Mouse (Mus musculus) heart, embryonic 10.5 days (tissue): ENCODE measurements around the gene Dnajc30. TPM values are rescaled to one million over a fixed set of nuclear protein-coding genes. Genes with fewer than 3 reads are reported as not detected.

Source experiments
- DNase-seq: peaks from one replicate; pipeline ENCODE4 v3.0.0-alpha.2; 2017; ENCODE audit warnings: low spot score
- H3K27ac ChIP-seq: fragments of 300-500 bp; sonication (generic); 2 replicates; pipeline ENCODE4 v1.5.1; 2016; ENCODE audit warnings: mild to moderate bottlenecking
- H3K27me3 ChIP-seq: fragments of 300-500 bp; sonication (generic); 2 replicates; pipeline ENCODE4 v1.6.1; 2016; ENCODE audit warnings: mild to moderate bottlenecking; ENCODE audit not compliant: poor library complexity, insufficient read depth, severe bottlenecking
- H3K36me3 ChIP-seq: fragments of 300-500 bp; sonication (generic); 2 replicates; pipeline ENCODE4 v1.6.1; 2016; ENCODE audit warnings: mild to moderate bottlenecking, moderate library complexity
- H3K4me1 ChIP-seq: fragments of 300-500 bp; sonication (generic); 2 replicates; pipeline ENCODE4 v1.6.1; 2016; ENCODE audit warnings: mild to moderate bottlenecking
- H3K4me3 ChIP-seq: fragments of 300-500 bp; sonication (generic); 2 replicates; pipeline ENCODE4 v1.5.1; 2016; ENCODE audit warnings: mild to moderate bottlenecking, moderate library complexity
- H3K9me3 ChIP-seq: fragments of 300-500 bp; sonication (generic); 2 replicates; pipeline ENCODE4 v1.6.1; 2016; ENCODE audit warnings: mild to moderate bottlenecking, moderate library complexity
- WGBS: fragments of 180-500 bp; shearing (Covaris S2); methylation state at CpG from one replicate; pipeline ENCODE4 v1.1.7; 2016; 5-methylcytosine and 5-hydroxymethylcytosine counted together
- polyA plus RNA-seq: library from polyadenylated mRNA; unstranded; fragments of >200 nt; fragmentation: Nextera tagmentation; extraction: Ambion mirVana; gene quantifications from 2 replicates; pipeline ENCODE4 v1.2.1, GENCODE M21; 2016

Gene Dnajc30
- polyA plus RNA-seq, 1 experiment from 2014 or later: 27.6 TPM

GRCm38 (mm10) chr5:135100981-135101380 lies 37.0 kb downstream of the Dnajc30 start:
- no peaks in the 10 kb centered on the region for H3K9me3 ChIP-seq
- H3K36me3 ChIP-seq: no peaks in the 10 kb centered on the region
- H3K4me3 ChIP-seq: no peak overlapping the region
- peaks cover 16% of the 10 kb centered on the region for H3K27me3 ChIP-seq
- DNase-seq: no peak
- no peak overlapping the region for H3K27ac ChIP-seq
- 50% methylated on average over 1 of the region's 1 CpGs for WGBS
- H3K4me1 ChIP-seq: no peaks in the 10 kb centered on the region

GRCm38 (mm10) chr5:135103999-135104660 lies 40.1 kb downstream of the Dnajc30 start:
- no peak for DNase-seq
- Histone ChIP-seq H3K4me1 (peaks cover 18% of the 10 kb centered on the region), H3K27me3 (peaks cover 46% of the 10 kb centered on the region)

DNA sequence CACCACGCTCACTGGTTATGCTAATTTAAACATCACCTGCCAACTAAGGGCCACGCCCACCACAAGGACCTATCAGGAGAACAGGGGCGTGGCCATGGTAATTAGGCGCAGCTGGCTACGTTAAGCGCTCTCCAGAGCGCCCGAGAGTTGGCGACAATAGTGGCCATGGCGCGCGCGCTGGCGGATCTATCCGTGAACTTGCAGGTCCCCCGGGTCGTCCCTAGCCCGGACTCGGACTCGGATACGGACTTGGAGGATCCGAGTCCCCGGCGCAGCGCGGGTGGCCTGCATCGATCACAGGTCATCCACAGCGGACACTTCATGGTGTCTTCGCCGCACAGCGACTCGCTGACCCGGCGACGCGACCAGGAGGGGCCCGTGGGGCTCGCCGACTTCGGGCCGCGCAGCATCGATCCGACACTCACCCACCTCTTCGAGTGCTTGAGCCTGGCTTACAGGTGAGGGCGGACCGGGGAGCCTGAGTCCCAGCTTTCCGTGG lies 42.8 kb downstream of the Dnajc30 start:
- Histone ChIP-seq H3K4me1 (peaks cover 18% of the 10 kb centered on the region), H3K27ac (peak overlapping the region; percentile 59), H3K4me3 (peak overlapping the region; percentile 68), H3K9me3 (no peaks in the 10 kb centered on the region), H3K27me3 (peaks cover 62% of the 10 kb centered on the region), H3K36me3 (no peaks in the 10 kb centered on the region)
- 1% methylated on average over 48 of the region's 48 CpGs for WGBS
- peak; percentile 92 for DNase-seq

More at GRCm38 (mm10) chr5:135103999-135104660, 40.1 kb downstream of the Dnajc30 start:
- H3K27ac ChIP-seq: no peak overlapping the region
- WGBS: 57% methylated on average over 11 of the region's 11 CpGs
- H3K9me3 ChIP-seq: no peaks in the 10 kb centered on the region
- no peak overlapping the region for H3K4me3 ChIP-seq
- H3K36me3 ChIP-seq: no peaks in the 10 kb centered on the region

- H3K27me3 ChIP-seq: peaks cover 61% of the 10 kb centered on the region
- DNase-seq: peak; percentile 81
- peaks cover 18% of the 10 kb centered on the region for H3K4me1 ChIP-seq
- H3K9me3 ChIP-seq: no peaks in the 10 kb centered on the region
- no peak overlapping the region for H3K27ac ChIP-seq
- H3K4me3 ChIP-seq: peak overlapping the region; percentile 68
- H3K36me3 ChIP-seq: no peaks in the 10 kb centered on the region
- 12% methylated on average over 40 of the region's 40 CpGs for WGBS
Observed at GRCm38 (mm10) chr5:135107521-135108501, 43.8 kb downstream of the Dnajc30 start.

GRCm38 (mm10) chr5:135109017-135109416 lies 45.0 kb downstream of the Dnajc30 start:
- Histone ChIP-seq H3K9me3 (no peaks in the 10 kb centered on the region), H3K4me1 (peaks cover 18% of the 10 kb centered on the region), H3K36me3 (no peaks in the 10 kb centered on the region), H3K27ac (no peak overlapping the region), H3K4me3 (no peak overlapping the region), H3K27me3 (peaks cover 67% of the 10 kb centered on the region)
- no peak for DNase-seq
- WGBS: 63% methylated on average over 6 of the region's 6 CpGs

GRCm38 (mm10) chr5:135109426-135109825 lies 45.4 kb downstream of the Dnajc30 start:
- Histone ChIP-seq H3K4me1 (peaks cover 18% of the 10 kb centered on the region), H3K36me3 (no peaks in the 10 kb centered on the region), H3K9me3 (no peaks in the 10 kb centered on the region), H3K27ac (no peak overlapping the region), H3K27me3 (peaks cover 68% of the 10 kb centered on the region), H3K4me3 (no peak overlapping the region)
- DNase-seq: no peak
- 85% methylated on average over 3 of the region's 3 CpGs for WGBS

GRCm38 (mm10) chr5:135109976-135110375 lies 46.0 kb downstream of the Dnajc30 start:
- WGBS: 72% methylated on average over 6 of the region's 6 CpGs

GRCm38 (mm10) chr5:135113782-135114181 lies 49.8 kb downstream of the Dnajc30 start:
- Histone ChIP-seq H3K36me3 (no peaks in the 10 kb centered on the region), H3K27me3 (peaks cover 29% of the 10 kb centered on the region), H3K9me3 (no peaks in the 10 kb centered on the region), H3K27ac (no peak overlapping the region), H3K4me1 (peaks cover 3% of the 10 kb centered on the region), H3K4me3 (no peak overlapping the region)
- no peak for DNase-seq
- 78% methylated on average over 12 of the region's 12 CpGs for WGBS

More at GRCm38 (mm10) chr5:135109976-135110375, 46.0 kb downstream of the Dnajc30 start:
- DNase-seq: no peak
- H3K36me3 ChIP-seq: no peaks in the 10 kb centered on the region
- H3K9me3 ChIP-seq: no peaks in the 10 kb centered on the region
- H3K27me3 ChIP-seq: peaks cover 64% of the 10 kb centered on the region
- peaks cover 18% of the 10 kb centered on the region for H3K4me1 ChIP-seq
- no peak overlapping the region for H3K4me3 ChIP-seq
- no peak overlapping the region for H3K27ac ChIP-seq

- Histone ChIP-seq H3K27ac (no peak overlapping the region), H3K27me3 (peaks cover 19% of the 10 kb centered on the region), H3K36me3 (no peaks in the 10 kb centered on the region), H3K4me3 (no peak overlapping the region), H3K4me1 (peaks cover 5% of the 10 kb centered on the region), H3K9me3 (no peaks in the 10 kb centered on the region)
- DNase-seq: no peak
- WGBS: 85% methylated on average over 8 of the region's 8 CpGs
Observed at GRCm38 (mm10) chr5:135115241-135115640, 51.2 kb downstream of the Dnajc30 start.

Other genes with a start within 250 kb of the Dnajc30 start
- gene Tmem270, start 157.5 kb upstream of the Dnajc30 start, polyA plus RNA-seq: not detected in 2 replicates
- 6.1 and 8.5 TPM in 2 replicates for gene Cldn13, start 148.7 kb upstream of the Dnajc30 start, polyA plus RNA-seq
- 8.8 and 12.1 TPM in 2 replicates for gene Mettl27, start 131.8 kb upstream of the Dnajc30 start, polyA plus RNA-seq
- gene Cldn4, start 117.3 kb upstream of the Dnajc30 start, polyA plus RNA-seq: 2.8 and 6.9 TPM in 2 replicates
- 2.7 and 10.2 TPM in 2 replicates for gene Cldn3, start 78.0 kb upstream of the Dnajc30 start, polyA plus RNA-seq
- gene Abhd11, start 55.0 kb upstream of the Dnajc30 start, polyA plus RNA-seq: 57.8 and 63.7 TPM in 2 replicates
- 8.5 and 8.6 TPM in 2 replicates for gene Stx1a, start 40.7 kb upstream of the Dnajc30 start, polyA plus RNA-seq
- 99.4 and 134 TPM in 2 replicates for gene Bud23, start 757 bp downstream of the Dnajc30 start, polyA plus RNA-seq
- gene Vps37d, start 14.1 kb downstream of the Dnajc30 start, polyA plus RNA-seq: 2.4 and 7.1 TPM in 2 replicates
- gene Mlxipl, start 25.7 kb downstream of the Dnajc30 start, polyA plus RNA-seq: 1.00 and 3.0 TPM in 2 replicates
- gene Tbl2, start 85.5 kb downstream of the Dnajc30 start, polyA plus RNA-seq: 25.1 and 25.4 TPM in 2 replicates
- gene Bcl7b, start 104.1 kb downstream of the Dnajc30 start, polyA plus RNA-seq: 39.2 and 45.3 TPM in 2 replicates
- 30.6 and 44.4 TPM in 2 replicates for gene Baz1b, start 123.1 kb downstream of the Dnajc30 start, polyA plus RNA-seq
- gene Fzd9, start 187.0 kb downstream of the Dnajc30 start, polyA plus RNA-seq: 4.5 and 7.2 TPM in 2 replicates